Mouse (Mus musculus): ENCODE results near the gene Mob1b.
"Not testable (repeated sequence)": the region's sequence is repeated elsewhere in the genome, so short reads cannot be mapped to it uniquely, and the experiment has no call there.

The Mob1b gene

GRCm38 (mm10) chr5:88693057-88693456 is 27.6 kb upstream of the Mob1b start:
- in situ Hi-C loops (cut with MboI; ENCODE audit: low pct_unique_long_range_greater_than_20kb in 1 of 2, low sequenced_read_pairs in 2 of 2, unreplicated experiment in 1 of 2): no loop called here

DNA sequence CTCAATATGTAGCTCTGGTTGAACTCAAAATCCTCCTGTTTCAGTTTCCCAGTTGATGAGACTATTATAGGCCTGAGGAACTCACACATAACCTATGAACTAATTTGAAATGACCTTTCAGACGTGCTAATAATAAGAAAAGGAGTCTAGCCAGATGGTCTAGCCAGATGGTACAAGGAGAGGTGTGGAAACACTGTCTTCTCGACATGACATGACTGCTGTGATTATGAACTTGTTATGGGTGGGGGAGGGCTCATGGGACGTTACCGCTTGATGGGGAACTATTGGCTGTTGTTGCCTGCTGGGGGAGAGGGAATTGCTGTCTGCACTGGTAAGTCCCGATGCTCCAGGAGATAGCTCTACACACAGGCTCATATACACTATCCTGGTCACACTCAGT is 23.4 kb upstream of the Mob1b start:
- in situ Hi-C loops (cut with MboI; ENCODE audit: low pct_unique_long_range_greater_than_20kb in 1 of 2, low sequenced_read_pairs in 2 of 2, unreplicated experiment in 1 of 2): no loop called here

DNA sequence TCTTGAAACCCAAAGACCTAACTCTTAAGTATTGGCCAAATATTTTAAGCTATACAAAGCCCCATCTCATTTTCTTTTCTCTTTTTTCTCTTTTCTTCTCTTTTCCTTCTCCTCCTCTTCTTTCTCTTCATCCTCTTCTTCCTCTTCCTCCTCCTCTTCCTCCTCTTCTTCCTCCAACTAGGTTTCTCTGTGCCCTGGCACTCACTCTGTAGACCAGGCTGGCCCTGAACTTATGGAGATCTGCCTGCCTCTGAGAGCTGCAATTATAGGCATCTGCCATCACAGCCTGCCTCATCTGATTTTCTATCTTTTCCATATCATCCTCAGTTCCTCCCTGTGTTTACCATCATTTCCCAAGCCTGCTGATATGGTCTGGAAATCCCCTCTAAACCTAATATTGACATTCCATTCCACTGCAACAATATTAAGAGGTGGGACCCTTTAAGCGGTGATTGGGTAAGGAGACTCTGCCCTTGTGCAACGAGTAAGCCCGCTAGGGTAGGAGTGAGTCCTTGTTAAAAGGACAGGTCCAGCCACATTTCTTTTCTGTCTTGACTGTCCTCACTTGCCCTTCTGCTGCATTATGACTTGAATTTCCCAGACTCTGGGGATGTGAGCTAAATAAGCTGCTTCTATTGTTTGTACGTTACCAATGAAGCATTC is 21.3 kb upstream of the Mob1b start:
- in situ Hi-C loops (cut with MboI; ENCODE audit: low pct_unique_long_range_greater_than_20kb in 1 of 2, low sequenced_read_pairs in 2 of 2, unreplicated experiment in 1 of 2): no loop called here

GRCm38 (mm10) chr5:88702041-88702440 is 18.6 kb upstream of the Mob1b start:
- in situ Hi-C loops (cut with MboI; ENCODE audit: low pct_unique_long_range_greater_than_20kb in 1 of 2, low sequenced_read_pairs in 2 of 2, unreplicated experiment in 1 of 2): no loop called here

- in situ Hi-C loops (cut with MboI; ENCODE audit: low pct_unique_long_range_greater_than_20kb in 1 of 2, low sequenced_read_pairs in 2 of 2, unreplicated experiment in 1 of 2): no loop called here
Observed at GRCm38 (mm10) chr5:88703551-88703950, 17.1 kb upstream of the Mob1b start.

DNA sequence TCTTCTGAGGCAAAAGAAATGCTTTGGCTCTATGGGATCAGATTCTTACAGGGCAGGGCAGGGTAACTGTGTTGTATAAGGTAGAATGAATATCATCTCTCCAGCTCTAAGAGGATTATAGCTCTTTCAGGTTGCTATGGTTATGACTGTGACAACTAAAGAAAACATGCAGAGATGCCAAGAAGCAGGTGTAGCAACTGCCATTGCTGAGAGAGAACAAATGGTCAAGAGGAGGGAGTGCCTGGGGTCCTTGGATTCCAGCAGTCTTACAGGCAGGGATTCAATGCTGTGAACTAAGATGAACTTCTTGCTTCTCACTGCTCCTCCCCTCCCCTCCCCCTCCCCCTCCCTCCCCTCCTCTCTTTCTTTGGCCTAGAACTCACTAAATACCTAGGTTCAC is 9.5 kb upstream of the Mob1b start:
- in situ Hi-C loops (cut with MboI; ENCODE audit: low pct_unique_long_range_greater_than_20kb in 1 of 2, low sequenced_read_pairs in 2 of 2, unreplicated experiment in 1 of 2): no loop called here

- in situ Hi-C loops (cut with MboI; ENCODE audit: low pct_unique_long_range_greater_than_20kb in 1 of 2, low sequenced_read_pairs in 2 of 2, unreplicated experiment in 1 of 2): no loop called here
Observed at GRCm38 (mm10) chr5:88711618-88712224, 8.9 kb upstream of the Mob1b start.

GRCm38 (mm10) chr5:88712328-88712727 is 8.3 kb upstream of the Mob1b start:
- in situ Hi-C loops (cut with MboI; ENCODE audit: low pct_unique_long_range_greater_than_20kb in 1 of 2, low sequenced_read_pairs in 2 of 2, unreplicated experiment in 1 of 2): no loop called here

DNA sequence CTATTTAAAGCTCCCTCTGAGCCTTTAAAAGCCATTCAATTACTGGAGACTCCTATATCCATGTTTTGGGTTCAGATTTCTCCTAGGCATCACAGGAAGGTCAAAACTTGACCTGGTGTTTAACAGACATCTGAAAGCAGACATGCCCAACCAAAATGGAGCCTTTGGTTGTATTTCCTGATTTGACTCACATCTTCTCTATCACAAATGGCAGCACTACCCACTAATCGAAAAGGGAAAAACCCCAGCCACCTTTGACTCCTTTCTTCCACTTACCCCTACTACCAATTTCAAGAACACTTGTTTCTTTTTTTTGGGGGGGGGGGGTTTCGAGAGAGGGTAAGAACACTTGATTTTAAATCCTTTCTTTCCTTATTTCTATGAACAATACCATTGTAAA is 3.7 kb upstream of the Mob1b start:
- in situ Hi-C loops (cut with MboI; ENCODE audit: low pct_unique_long_range_greater_than_20kb in 1 of 2, low sequenced_read_pairs in 2 of 2, unreplicated experiment in 1 of 2): no loop called here

DNA sequence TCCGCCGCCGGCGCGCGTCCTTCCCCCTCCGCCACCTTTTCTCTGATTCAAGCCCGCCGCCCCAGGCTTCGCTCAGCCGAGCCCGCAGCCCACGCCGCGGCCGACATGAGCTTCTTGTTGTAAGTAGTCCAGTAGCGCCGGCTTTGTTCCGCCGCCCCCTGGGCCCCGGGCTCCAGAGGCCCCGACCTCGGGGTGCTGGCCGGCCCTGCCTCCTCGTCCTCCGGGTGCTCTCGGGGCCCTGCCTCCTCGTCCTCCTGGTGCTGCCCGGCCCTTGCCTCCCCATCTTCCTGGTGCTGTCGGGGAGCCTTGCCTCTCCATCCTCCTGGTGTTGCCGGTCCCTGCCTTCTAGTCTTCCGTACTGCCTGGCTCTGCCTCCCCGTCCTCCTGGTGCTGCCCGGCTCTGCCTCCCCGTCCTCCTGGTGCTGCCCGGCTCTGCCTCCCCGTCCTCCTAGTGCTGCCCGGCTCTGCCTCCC is 384 bp downstream of the Mob1b start:
- in situ Hi-C loops (cut with MboI; ENCODE audit: low pct_unique_long_range_greater_than_20kb in 1 of 2, low sequenced_read_pairs in 2 of 2, unreplicated experiment in 1 of 2): no loop called here

DNA sequence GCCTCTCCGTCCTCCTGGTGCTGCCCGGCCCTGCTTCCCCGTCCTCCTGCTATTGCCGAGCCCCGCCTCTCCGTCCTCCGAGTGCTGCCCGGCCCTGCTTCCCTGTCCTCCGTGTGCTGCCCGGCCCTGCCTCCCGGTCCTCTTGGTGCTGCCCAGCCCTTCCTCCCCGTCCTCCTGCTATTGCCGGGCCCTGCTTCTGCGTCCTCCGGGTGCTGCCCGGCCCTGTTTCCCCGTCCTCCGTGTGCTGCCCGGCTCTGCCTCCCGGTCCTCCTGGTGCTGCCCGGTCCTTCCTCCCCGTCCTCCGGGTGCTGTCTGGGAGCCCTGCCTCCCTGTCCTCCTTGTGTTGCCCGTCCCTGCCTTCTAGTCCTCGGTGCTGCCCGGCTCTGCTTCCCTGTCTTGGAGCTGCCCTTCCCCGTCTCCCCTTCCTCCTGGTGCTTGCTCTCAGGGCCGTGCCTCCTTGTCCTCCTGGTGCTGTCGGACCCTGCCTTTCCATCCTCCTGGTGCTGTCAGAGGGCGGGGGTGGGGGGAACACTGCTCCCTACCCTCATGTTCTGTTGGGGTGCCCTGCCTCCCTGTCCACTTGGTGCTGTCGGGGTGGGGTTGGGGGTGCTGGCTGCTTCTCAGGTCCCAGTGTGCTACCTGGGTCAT is 1.0 kb downstream of the Mob1b start:
- in situ Hi-C loops (cut with MboI; ENCODE audit: low pct_unique_long_range_greater_than_20kb in 1 of 2, low sequenced_read_pairs in 2 of 2, unreplicated experiment in 1 of 2): no loop called here

- in situ Hi-C loops (cut with MboI; ENCODE audit: low pct_unique_long_range_greater_than_20kb in 1 of 2, low sequenced_read_pairs in 2 of 2, unreplicated experiment in 1 of 2): no loop called here
Observed at GRCm38 (mm10) chr5:88722213-88722600, 1.6 kb downstream of the Mob1b start.

DNA sequence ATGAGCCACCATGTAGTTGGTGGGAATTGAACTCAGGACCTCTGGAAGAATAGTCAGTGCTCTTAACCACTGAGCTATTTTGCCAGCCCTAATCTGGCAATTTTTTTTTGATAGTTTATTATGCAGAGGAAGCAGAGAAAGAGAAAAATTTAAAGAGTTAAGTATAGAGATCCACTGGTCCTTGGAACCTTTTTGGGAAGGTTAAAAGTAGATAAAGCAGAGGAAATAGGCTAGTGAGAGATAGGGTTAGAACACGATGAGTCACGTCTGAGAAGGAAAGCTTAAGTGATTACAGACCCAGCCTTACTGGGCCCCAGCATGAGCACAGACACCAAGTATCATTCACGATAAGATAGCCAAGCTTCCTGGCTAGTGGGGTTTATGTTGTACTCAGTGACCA is 3.4 kb downstream of the Mob1b start:
- in situ Hi-C loops (cut with MboI; ENCODE audit: low pct_unique_long_range_greater_than_20kb in 1 of 2, low sequenced_read_pairs in 2 of 2, unreplicated experiment in 1 of 2): no loop called here

GRCm38 (mm10) chr5:88727593-88728144 is 7.0 kb downstream of the Mob1b start:
- in situ Hi-C loops (cut with MboI; ENCODE audit: low pct_unique_long_range_greater_than_20kb in 1 of 2, low sequenced_read_pairs in 2 of 2, unreplicated experiment in 1 of 2): no loop called here

DNA sequence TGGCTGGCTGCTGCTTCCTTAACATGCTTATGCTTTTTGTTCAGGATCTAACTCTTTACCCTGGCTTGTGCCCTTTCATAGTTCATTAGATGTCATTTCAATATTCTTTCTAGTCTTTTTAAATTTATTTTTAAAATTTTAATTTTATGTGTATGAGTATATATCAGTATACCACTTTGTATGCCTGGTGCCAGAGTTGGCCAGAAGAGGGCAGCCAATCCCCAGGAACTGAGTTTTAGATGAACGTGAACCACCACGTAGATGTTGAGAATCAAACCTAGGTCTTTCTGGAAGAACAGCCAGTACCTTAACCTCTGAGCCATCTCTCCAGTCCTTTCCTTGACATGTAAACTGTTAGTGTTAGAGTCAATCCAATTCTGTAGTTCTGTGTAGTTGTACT is 14.1 kb downstream of the Mob1b start:
- in situ Hi-C loops (cut with MboI; ENCODE audit: low pct_unique_long_range_greater_than_20kb in 1 of 2, low sequenced_read_pairs in 2 of 2, unreplicated experiment in 1 of 2): no loop called here

GRCm38 (mm10) chr5:88741065-88741464 is 20.4 kb downstream of the Mob1b start:
- in situ Hi-C loops (cut with MboI; ENCODE audit: low pct_unique_long_range_greater_than_20kb in 1 of 2, low sequenced_read_pairs in 2 of 2, unreplicated experiment in 1 of 2): not testable (repeated sequence)

GRCm38 (mm10) chr5:88747774-88748173 is 27.1 kb downstream of the Mob1b start:
- in situ Hi-C loops (cut with MboI; ENCODE audit: low pct_unique_long_range_greater_than_20kb in 1 of 2, low sequenced_read_pairs in 2 of 2, unreplicated experiment in 1 of 2): no loop called here

DNA sequence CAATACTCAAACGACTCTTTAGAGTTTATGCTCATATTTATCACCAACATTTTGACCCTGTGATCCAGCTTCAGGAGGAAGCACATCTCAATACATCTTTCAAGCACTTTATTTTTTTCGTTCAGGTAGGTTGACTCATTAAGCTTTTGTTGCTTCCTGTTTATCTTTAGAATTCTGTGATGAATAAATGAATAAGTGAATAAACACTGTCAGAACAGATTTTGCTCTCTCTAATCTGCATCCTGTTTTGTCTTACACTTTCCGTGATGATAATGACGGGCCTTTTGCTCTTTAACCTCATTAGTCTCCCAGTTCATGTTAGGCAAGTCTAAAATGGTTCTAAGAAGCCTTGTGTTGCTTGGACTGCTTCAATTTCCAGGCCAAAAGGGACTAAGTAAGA is 32.5 kb downstream of the Mob1b start:
- in situ Hi-C loops (cut with MboI; ENCODE audit: low pct_unique_long_range_greater_than_20kb in 1 of 2, low sequenced_read_pairs in 2 of 2, unreplicated experiment in 1 of 2): no loop called here

- in situ Hi-C loops (cut with MboI; ENCODE audit: low pct_unique_long_range_greater_than_20kb in 1 of 2, low sequenced_read_pairs in 2 of 2, unreplicated experiment in 1 of 2): no loop called here
Observed at GRCm38 (mm10) chr5:88762611-88763010, 42.0 kb downstream of the Mob1b start.

Measured in mouse embryonic stem cell (cell line).